Mouse (Mus musculus): ENCODE data around the gene Cntn4. TPM values are rescaled to one million over a fixed set of nuclear protein-coding genes. Genes with fewer than 3 reads are reported as not detected.

The Cntn4 gene
- polyA plus RNA-seq, 1 experiment: 9.7 TPM

- DNase-seq (ENCODE audit: low spot score): no peak
These were observed 968.2 kb downstream of the Cntn4 start for GRCm38 (mm10) chr6:106645496-106646211.

GRCm38 (mm10) chr6:106646945-106647344 lies 969.5 kb downstream of the Cntn4 start:
- DNase-seq (ENCODE audit: low spot score): no peak

- no peak for DNase-seq (ENCODE audit: low spot score)
These were observed 986.6 kb downstream of the Cntn4 start for GRCm38 (mm10) chr6:106663780-106664651.

GRCm38 (mm10) chr6:106675581-106675980 lies 998.1 kb downstream of the Cntn4 start:
- DNase-seq (ENCODE audit: low spot score): no peak

- DNase-seq (ENCODE audit: low spot score): no peak
These were observed 1024.5 kb downstream of the Cntn4 start for GRCm38 (mm10) chr6:106701931-106702330.

- no peak for DNase-seq (ENCODE audit: low spot score)
These were observed 1028.1 kb downstream of the Cntn4 start for GRCm38 (mm10) chr6:106705506-106706035.

- no peak for DNase-seq (ENCODE audit: low spot score)
These were observed 1048.2 kb downstream of the Cntn4 start for GRCm38 (mm10) chr6:106725642-106726041.

GRCm38 (mm10) chr6:106726078-106726477 lies 1048.6 kb downstream of the Cntn4 start:
- DNase-seq (ENCODE audit: low spot score): no peak

GRCm38 (mm10) chr6:106727703-106728102 lies 1050.2 kb downstream of the Cntn4 start:
- no peak for DNase-seq (ENCODE audit: low spot score)

- no peak for DNase-seq (ENCODE audit: low spot score)
These were observed 1052.3 kb downstream of the Cntn4 start for GRCm38 (mm10) chr6:106729682-106730314.

- DNase-seq (ENCODE audit: low spot score): no peak
These were observed 1055.1 kb downstream of the Cntn4 start for GRCm38 (mm10) chr6:106732563-106732962.

GRCm38 (mm10) chr6:106738229-106738628 lies 1060.8 kb downstream of the Cntn4 start:
- no peak for DNase-seq (ENCODE audit: low spot score)

- DNase-seq (ENCODE audit: low spot score): no peak
These were observed 1062.9 kb downstream of the Cntn4 start for GRCm38 (mm10) chr6:106740244-106740825.

GRCm38 (mm10) chr6:106743556-106744233 lies 1066.2 kb downstream of the Cntn4 start:
- DNase-seq (ENCODE audit: low spot score): no peak

- no peak for DNase-seq (ENCODE audit: low spot score)
These were observed 1068.4 kb downstream of the Cntn4 start for GRCm38 (mm10) chr6:106745673-106746394.

- DNase-seq (ENCODE audit: low spot score): no peak
These were observed 1069.8 kb downstream of the Cntn4 start for GRCm38 (mm10) chr6:106747251-106747650.

GRCm38 (mm10) chr6:106747804-106748203 lies 1070.3 kb downstream of the Cntn4 start:
- DNase-seq (ENCODE audit: low spot score): no peak

Measured in urinary bladder, adult 2 months (tissue).